Mouse (Mus musculus): ENCODE measurements around the gene Alg11. TPM values are rescaled to one million over a fixed set of nuclear protein-coding genes. Genes with fewer than 3 reads are reported as not detected.

Alg11 gene
- polyA plus RNA-seq, 1 experiment from 2014 or later = 34.5 TPM

DNA sequence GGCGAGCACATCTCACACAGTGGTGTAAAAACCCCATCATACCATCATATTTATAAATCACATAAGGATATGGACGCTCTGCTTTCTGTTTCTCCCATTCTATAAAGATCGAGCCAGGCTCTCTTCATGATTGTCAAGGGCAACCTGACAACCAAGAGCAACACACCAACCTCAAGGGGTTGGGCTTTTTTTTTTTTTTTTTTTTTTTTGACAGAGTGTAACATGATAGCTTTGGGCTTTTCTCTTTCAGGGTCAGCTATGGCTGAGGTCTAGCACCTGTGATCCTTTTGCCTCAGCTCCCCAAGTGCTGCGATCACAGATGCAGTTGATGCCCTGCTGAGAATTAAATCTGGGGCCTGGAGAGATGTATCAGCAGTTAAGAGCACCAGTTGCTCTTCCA is 46.5 kb downstream of the Alg11 start:
- Histone ChIP-seq H3K27me3 (ENCODE audit: control insufficient read depth, insufficient read depth, low read length) (no peaks in the 10 kb centered on the region), H3K27ac (replicated peaks; ENCODE audit: low read depth, low read length) (no peak overlapping the region), H3K9me3 (ENCODE audit: control insufficient read depth, low read length) (no peaks in the 10 kb centered on the region), H3K36me3 (ENCODE audit: control insufficient read depth, insufficient read depth, low read length) (no peaks in the 10 kb centered on the region), H3K4me3 (ENCODE audit: low read depth, low read length) (no peak overlapping the region), H3K4me2 (ENCODE audit: low read depth, severe bottlenecking) (no peak overlapping the region), H3K4me1 (ENCODE audit: control insufficient read depth, insufficient read depth, low read length) (no peaks in the 10 kb centered on the region), H3K9ac (ENCODE audit: low read length) (no peak overlapping the region)
- DNase-seq (ENCODE audit: low spot score) (no peak), ATAC-seq (ENCODE audit: insufficient number of reproducible peaks, low FRiP score, low TSS enrichment, low read depth) (no peak)
- 79% methylated on average over 4 of the region's 4 CpGs for WGBS

Other genes starting within 250 kb of the Alg11 start
- not detected in 2 replicates for gene Defb50, start 237.2 kb upstream of the Alg11 start, polyA plus RNA-seq (2014; fragmentation: Nextera tagmentation; extraction: Ambion mirVana)
- not detected in 2 replicates for gene Defb2, start 220.8 kb upstream of the Alg11 start, polyA plus RNA-seq (2014; fragmentation: Nextera tagmentation; extraction: Ambion mirVana)
- not detected in 2 replicates for gene Defb10, start 201.8 kb upstream of the Alg11 start, polyA plus RNA-seq (2014; fragmentation: Nextera tagmentation; extraction: Ambion mirVana)
- not detected in 2 replicates for gene Defb9, start 175.3 kb upstream of the Alg11 start, polyA plus RNA-seq (2014; fragmentation: Nextera tagmentation; extraction: Ambion mirVana)
- gene Defb11, start 154.3 kb upstream of the Alg11 start, polyA plus RNA-seq (2014; fragmentation: Nextera tagmentation; extraction: Ambion mirVana) = not detected in 2 replicates
- not detected in 2 replicates for gene Defb15, start 128.0 kb upstream of the Alg11 start, polyA plus RNA-seq (2014; fragmentation: Nextera tagmentation; extraction: Ambion mirVana)
- not detected in 2 replicates for gene Defb35, start 122.4 kb upstream of the Alg11 start, polyA plus RNA-seq (2014; fragmentation: Nextera tagmentation; extraction: Ambion mirVana)
- gene Defb13, start 114.0 kb upstream of the Alg11 start, polyA plus RNA-seq (2014; fragmentation: Nextera tagmentation; extraction: Ambion mirVana) = not detected in 2 replicates
- gene Fam90a1a, start 102.0 kb upstream of the Alg11 start, polyA plus RNA-seq (2014; fragmentation: Nextera tagmentation; extraction: Ambion mirVana) = not detected in 2 replicates
- gene Ccdc70, start 90.9 kb upstream of the Alg11 start, polyA plus RNA-seq (2014; fragmentation: Nextera tagmentation; extraction: Ambion mirVana) = not detected in 2 replicates
- 0.78 and 0.93 TPM in 2 replicates for gene Atp7b, start 416 bp upstream of the Alg11 start, polyA plus RNA-seq (2014; fragmentation: Nextera tagmentation; extraction: Ambion mirVana)
- gene Nek5, start 64.3 kb downstream of the Alg11 start, polyA plus RNA-seq (2014; fragmentation: Nextera tagmentation; extraction: Ambion mirVana) = not detected in 2 replicates
- gene Nek3, start 105.7 kb downstream of the Alg11 start, polyA plus RNA-seq (2014; fragmentation: Nextera tagmentation; extraction: Ambion mirVana) = 7.9 and 8.1 TPM in 2 replicates
- gene Ckap2, start 125.1 kb downstream of the Alg11 start, polyA plus RNA-seq (2014; fragmentation: Nextera tagmentation; extraction: Ambion mirVana) = 55.0 and 58.3 TPM in 2 replicates
- 41.4 and 45.4 TPM in 2 replicates for gene Vps36, start 132.1 kb downstream of the Alg11 start, polyA plus RNA-seq (2014; fragmentation: Nextera tagmentation; extraction: Ambion mirVana)
- gene Thsd1, start 166.6 kb downstream of the Alg11 start, polyA plus RNA-seq (2014; fragmentation: Nextera tagmentation; extraction: Ambion mirVana) = 8.8 and 9.2 TPM in 2 replicates
- gene Tpte, start 222.7 kb downstream of the Alg11 start, polyA plus RNA-seq (2014; fragmentation: Nextera tagmentation; extraction: Ambion mirVana) = not detected in 2 replicates